Mouse (Mus musculus) forebrain, embryonic 13.5 days (tissue): ENCODE results near the gene Pkig. TPM values are rescaled to one million over a fixed set of nuclear protein-coding genes. Genes with fewer than 3 reads are reported as not detected.
A peak's percentile ranks its signal among the peaks of the same experiment; 100 is the strongest.

Source experiments
- ATAC-seq: fragments of 200-750 bp; cut with Nextera tagmentation; 2 replicates; pipeline ENCODE4 v1.8.0; 2017
- H3K27ac ChIP-seq: fragments of 300-500 bp; sonication (generic); 2 replicates; pipeline ENCODE4 v1.5.1; 2015; ENCODE audit warnings: inconsistent platforms, mild to moderate bottlenecking, moderate library complexity
- H3K27me3 ChIP-seq: fragments of 300-500 bp; sonication (generic); 2 replicates; pipeline ENCODE4 v1.6.1; 2015; ENCODE audit warnings: mild to moderate bottlenecking, inconsistent platforms
- H3K36me3 ChIP-seq: fragments of 300-500 bp; sonication (generic); 2 replicates; pipeline ENCODE4 v1.6.1; 2015; ENCODE audit warnings: mild to moderate bottlenecking, inconsistent platforms; ENCODE audit not compliant: poor library complexity, severe bottlenecking
- H3K4me1 ChIP-seq: fragments of 300-500 bp; sonication (generic); 2 replicates; pipeline ENCODE4 v1.6.1; 2015; ENCODE audit warnings: inconsistent platforms
- H3K4me2 ChIP-seq: fragments of 300-500 bp; sonication (generic); 2 replicates; pipeline ENCODE4 v1.6.1; 2015; ENCODE audit warnings: inconsistent platforms, mild to moderate bottlenecking, moderate library complexity
- H3K4me3 ChIP-seq: fragments of 300-500 bp; sonication (generic); 2 replicates; pipeline ENCODE4 v1.5.1; 2015; ENCODE audit warnings: mild to moderate bottlenecking, inconsistent platforms
- H3K9ac ChIP-seq: fragments of 300-500 bp; sonication (generic); 2 replicates; pipeline ENCODE4 v1.6.1; 2015; ENCODE audit warnings: mild to moderate bottlenecking, inconsistent platforms
- H3K9me3 ChIP-seq: fragments of 300-500 bp; sonication (generic); replicated peaks from 2 replicates; pipeline ENCODE4 v1.6.1; 2016; ENCODE audit warnings: inconsistent platforms
- WGBS: fragments of 180-500 bp; shearing (Covaris S2); methylation state at CpG from one replicate; pipeline ENCODE4 v1.1.7; 2015; 5-methylcytosine and 5-hydroxymethylcytosine counted together
- polyA plus RNA-seq: library from polyadenylated mRNA; unstranded; fragments of >200 nt; fragmentation: Nextera tagmentation; extraction: Ambion mirVana; gene quantifications from 2 replicates; pipeline ENCODE4 v1.2.1, GENCODE M21; 2015

Pkig gene
- polyA plus RNA-seq, 1 experiment from 2014 or later, result 170 TPM

- no peak for ATAC-seq
- 88% methylated on average over 5 of the region's 5 CpGs for WGBS
- H3K4me3 ChIP-seq, result no peak overlapping the region
- H3K27me3 ChIP-seq, result no peaks in the 10 kb centered on the region
- H3K9ac ChIP-seq, result no peak overlapping the region
- peaks cover 6% of the 10 kb centered on the region; the same call in 1 of the 2 replicates for H3K4me1 ChIP-seq
- peaks cover 8% of the 10 kb centered on the region; the same call in 1 of the 2 replicates for H3K36me3 ChIP-seq
- H3K4me2 ChIP-seq, result no peak overlapping the region
- H3K27ac ChIP-seq, result no peak overlapping the region
- no peaks in the 10 kb centered on the region for H3K9me3 ChIP-seq
Measured at GRCm38 (mm10) chr2:163702921-163703320, 44.7 kb downstream of the Pkig start.

GRCm38 (mm10) chr2:163703599-163704260, 45.5 kb downstream of the Pkig start:
- Histone ChIP-seq H3K9me3 (no peaks in the 10 kb centered on the region), H3K36me3 (peaks cover 8% of the 10 kb centered on the region; the same call in 1 of the 2 replicates), H3K4me2 (no peak overlapping the region), H3K4me1 (no peaks in the 10 kb centered on the region), H3K4me3 (no peak overlapping the region), H3K9ac (no peak overlapping the region), H3K27ac (no peak overlapping the region), H3K27me3 (no peaks in the 10 kb centered on the region)
- WGBS, result 85% methylated on average over 5 of the region's 5 CpGs
- no peak for ATAC-seq

- no peak overlapping the region for H3K4me3 ChIP-seq
- H3K27ac ChIP-seq, result no peak overlapping the region
- WGBS, result 91% methylated on average over 5 of the region's 5 CpGs
- H3K4me2 ChIP-seq, result no peak overlapping the region
- H3K9me3 ChIP-seq, result no peaks in the 10 kb centered on the region
- no peak for ATAC-seq
- no peak overlapping the region for H3K9ac ChIP-seq
- no peaks in the 10 kb centered on the region for H3K27me3 ChIP-seq
- peaks cover 20% of the 10 kb centered on the region; the same call in 1 of the 2 replicates for H3K36me3 ChIP-seq
- no peaks in the 10 kb centered on the region for H3K4me1 ChIP-seq
Measured at GRCm38 (mm10) chr2:163708321-163708720, 50.1 kb downstream of the Pkig start.

GRCm38 (mm10) chr2:163708763-163709250, 50.6 kb downstream of the Pkig start:
- no peaks in the 10 kb centered on the region for H3K4me1 ChIP-seq
- H3K9me3 ChIP-seq, result no peaks in the 10 kb centered on the region
- H3K4me2 ChIP-seq, result no peak overlapping the region
- H3K27me3 ChIP-seq, result no peaks in the 10 kb centered on the region
- H3K36me3 ChIP-seq, result peaks cover 20% of the 10 kb centered on the region; the same call in 1 of the 2 replicates
- H3K27ac ChIP-seq, result no peak overlapping the region
- ATAC-seq, result no peak
- no peak overlapping the region for H3K4me3 ChIP-seq
- WGBS, result 90% methylated on average over 6 of the region's 6 CpGs
- H3K9ac ChIP-seq, result no peak overlapping the region

- H3K9me3 ChIP-seq, result no peaks in the 10 kb centered on the region
- no peak overlapping the region for H3K4me2 ChIP-seq
- H3K4me1 ChIP-seq, result no peaks in the 10 kb centered on the region
- no peak for ATAC-seq
- H3K4me3 ChIP-seq, result no peak overlapping the region
- 96% methylated on average over 9 of the region's 9 CpGs for WGBS
- no peak overlapping the region for H3K27ac ChIP-seq
- H3K9ac ChIP-seq, result no peak overlapping the region
- no peaks in the 10 kb centered on the region for H3K27me3 ChIP-seq
- peaks cover 20% of the 10 kb centered on the region; the same call in 1 of the 2 replicates for H3K36me3 ChIP-seq
Measured at GRCm38 (mm10) chr2:163710000-163710399, 51.8 kb downstream of the Pkig start.

- Histone ChIP-seq H3K9me3 (no peaks in the 10 kb centered on the region), H3K4me2 (no peak overlapping the region), H3K4me3 (no peak overlapping the region), H3K4me1 (no peaks in the 10 kb centered on the region), H3K27ac (no peak overlapping the region), H3K9ac (no peak overlapping the region), H3K36me3 (peaks cover 15% of the 10 kb centered on the region; the same call in 1 of the 2 replicates), H3K27me3 (no peaks in the 10 kb centered on the region)
- 80% methylated on average over 5 of the region's 5 CpGs for WGBS
- ATAC-seq, result no peak
Measured at GRCm38 (mm10) chr2:163710606-163711159, 52.5 kb downstream of the Pkig start.

GRCm38 (mm10) chr2:163711368-163711868, 53.2 kb downstream of the Pkig start:
- H3K36me3 ChIP-seq, result peaks cover 13% of the 10 kb centered on the region; the same call in 1 of the 2 replicates
- peaks cover 5% of the 10 kb centered on the region for H3K4me1 ChIP-seq
- H3K9me3 ChIP-seq, result no peaks in the 10 kb centered on the region
- H3K27ac ChIP-seq, result no peak overlapping the region
- 92% methylated on average over 8 of the region's 8 CpGs for WGBS
- H3K9ac ChIP-seq, result no peak overlapping the region
- no peak overlapping the region for H3K4me2 ChIP-seq
- no peak for ATAC-seq
- H3K4me3 ChIP-seq, result no peak overlapping the region
- no peaks in the 10 kb centered on the region for H3K27me3 ChIP-seq

GRCm38 (mm10) chr2:163712473-163712872, 54.3 kb downstream of the Pkig start:
- no peak overlapping the region for H3K4me2 ChIP-seq
- ATAC-seq, result no peak
- H3K9ac ChIP-seq, result no peak overlapping the region
- peaks cover 13% of the 10 kb centered on the region for H3K4me1 ChIP-seq
- H3K27me3 ChIP-seq, result no peaks in the 10 kb centered on the region
- no peaks in the 10 kb centered on the region for H3K9me3 ChIP-seq
- WGBS, result 78% methylated on average over 7 of the region's 7 CpGs
- peaks cover 13% of the 10 kb centered on the region; the same call in 1 of the 2 replicates for H3K36me3 ChIP-seq
- no peak overlapping the region for H3K4me3 ChIP-seq
- no peak overlapping the region for H3K27ac ChIP-seq

GRCm38 (mm10) chr2:163712874-163713273, 54.7 kb downstream of the Pkig start:
- H3K4me2 ChIP-seq, result no peak overlapping the region
- H3K27ac ChIP-seq, result no peak overlapping the region
- H3K9me3 ChIP-seq, result no peaks in the 10 kb centered on the region
- peaks cover 13% of the 10 kb centered on the region; the same call in 1 of the 2 replicates for H3K36me3 ChIP-seq
- H3K4me1 ChIP-seq, result peaks cover 13% of the 10 kb centered on the region
- no peak overlapping the region for H3K9ac ChIP-seq
- no peaks in the 10 kb centered on the region for H3K27me3 ChIP-seq
- no peak for ATAC-seq
- H3K4me3 ChIP-seq, result no peak overlapping the region
- 92% methylated on average over 6 of the region's 6 CpGs for WGBS

GRCm38 (mm10) chr2:163713340-163713739, 55.2 kb downstream of the Pkig start:
- Histone ChIP-seq H3K4me3 (no peak overlapping the region), H3K27me3 (no peaks in the 10 kb centered on the region), H3K9ac (no peak overlapping the region), H3K36me3 (peaks cover 13% of the 10 kb centered on the region; the same call in 1 of the 2 replicates), H3K4me1 (peaks cover 13% of the 10 kb centered on the region), H3K4me2 (no peak overlapping the region), H3K9me3 (no peaks in the 10 kb centered on the region), H3K27ac (no peak overlapping the region)
- no peak for ATAC-seq
- WGBS, result 83% methylated on average over 3 of the region's 3 CpGs

GRCm38 (mm10) chr2:163716448-163716847, 58.3 kb downstream of the Pkig start:
- 0 out of 2 replicates have a peak overlapping the region, but pooled peaks have one; percentile 20 for H3K27ac ChIP-seq
- H3K9ac ChIP-seq, result no peak overlapping the region
- WGBS, result 49% methylated on average over 8 of the region's 8 CpGs
- no peak overlapping the region for H3K4me3 ChIP-seq
- H3K4me2 ChIP-seq, result no peak overlapping the region
- peaks cover 15% of the 10 kb centered on the region for H3K36me3 ChIP-seq
- H3K9me3 ChIP-seq, result no peaks in the 10 kb centered on the region
- peaks cover 18% of the 10 kb centered on the region for H3K4me1 ChIP-seq
- H3K27me3 ChIP-seq, result no peaks in the 10 kb centered on the region
- no peak for ATAC-seq

- Histone ChIP-seq H3K27me3 (no peaks in the 10 kb centered on the region), H3K36me3 (peaks cover 17% of the 10 kb centered on the region), H3K4me3 (no peak overlapping the region), H3K4me2 (no peak overlapping the region), H3K27ac (0 out of 2 replicates have a peak overlapping the region, but pooled peaks have one; percentile 35), H3K4me1 (peaks cover 22% of the 10 kb centered on the region), H3K9me3 (no peaks in the 10 kb centered on the region), H3K9ac (no peak overlapping the region)
- WGBS, result 5% methylated on average over 6 of the region's 6 CpGs
- ATAC-seq, result no peak
Measured at GRCm38 (mm10) chr2:163716853-163717252, 58.7 kb downstream of the Pkig start.
